Mouse (Mus musculus) embryonic facial prominence, embryonic 14.5 days (tissue): Measurements from ENCODE around the gene Gm6904. TPM values are rescaled to one million over a fixed set of nuclear protein-coding genes. Genes with fewer than 3 reads are reported as not detected.
A peak's percentile ranks its signal among the peaks of the same experiment; 100 is the strongest.

Experiments
- ATAC-seq: fragments of 200-750 bp; cut with Nextera tagmentation; 2 replicates; pipeline ENCODE4 v1.8.0; 2017; ENCODE audit warnings: low read depth, moderate number of reproducible peaks, moderate TSS enrichment
- DNase-seq: peaks from one replicate; pipeline ENCODE4 v3.0.0-alpha.2; 2015; ENCODE audit warnings: low spot score
- H3K27ac ChIP-seq: fragments of 300-500 bp; sonication (generic); replicated peaks from 2 replicates; pipeline ENCODE4 v1.5.1; 2014; ENCODE audit warnings: low read depth, mild to moderate bottlenecking, low read length, moderate library complexity
- H3K27me3 ChIP-seq: fragments of 300-500 bp; sonication (generic); replicated peaks from 2 replicates; pipeline ENCODE4 v1.6.1; 2014; ENCODE audit warnings: low read length; ENCODE audit not compliant: control insufficient read depth, insufficient read depth
- H3K36me3 ChIP-seq: fragments of 300-500 bp; sonication (generic); 2 replicates; pipeline ENCODE4 v1.6.1; 2014; ENCODE audit warnings: low read length, mixed read lengths; ENCODE audit not compliant: control insufficient read depth, insufficient read depth
- H3K4me1 ChIP-seq: fragments of 300-500 bp; sonication (generic); 2 replicates; pipeline ENCODE4 v1.6.1; 2014; ENCODE audit warnings: antibody characterized with exemption, low read length; ENCODE audit not compliant: control insufficient read depth, insufficient read depth
- H3K4me2 ChIP-seq: fragments of 300-500 bp; sonication (generic); 2 replicates; pipeline ENCODE4 v1.6.1; 2014; ENCODE audit warnings: low read depth, mild to moderate bottlenecking, low read length, moderate library complexity, mixed read lengths
- H3K4me3 ChIP-seq: fragments of 300-500 bp; sonication (generic); 2 replicates; pipeline ENCODE4 v1.5.1; 2014; ENCODE audit warnings: low read depth, mild to moderate bottlenecking, low read length
- H3K9ac ChIP-seq: fragments of 300-500 bp; sonication (generic); 2 replicates; pipeline ENCODE4 v1.6.1; 2014; ENCODE audit warnings: low read depth, mild to moderate bottlenecking, low read length, moderate library complexity, mixed read lengths
- H3K9me3 ChIP-seq: fragments of 300-500 bp; sonication (generic); 2 replicates; pipeline ENCODE4 v1.6.1; 2016; ENCODE audit warnings: low read length; ENCODE audit not compliant: control insufficient read depth
- WGBS: fragments of 180-500 bp; shearing (Covaris S2); extraction: QIAGEN DNeasy Blood & Tissue Kit; methylation state at CpG from one replicate; pipeline ENCODE4 v1.1.7; 2014; 5-methylcytosine and 5-hydroxymethylcytosine counted together
- polyA plus RNA-seq: library from polyadenylated mRNA; unstranded; fragments of >200 nt; fragmentation: Nextera tagmentation; extraction: Ambion mirVana; gene quantifications from 2 replicates; pipeline ENCODE4 v1.2.1, GENCODE M21; 2014

Gm6904 gene
- polyA plus RNA-seq, 1 experiment from 2014 or later = not detected

- Histone ChIP-seq H3K27me3 (no peaks in the 10 kb centered on the region), H3K9me3 (0 out of 2 replicates have a peak, but pooled peaks cover 8% of the 10 kb centered on the region), H3K27ac (peak within 1 kb of the TSS; percentile 95), H3K4me3 (peak within 1 kb of the TSS; percentile 88), H3K4me1 (peaks cover 14% of the 10 kb centered on the region; the same call in 1 of the 2 replicates), H3K4me2 (peak within 1 kb of the TSS; percentile 81), H3K9ac (peak within 1 kb of the TSS; percentile 97), H3K36me3 (no peaks in the 10 kb centered on the region)
- 1% methylated on average over 19 of the region's 96 CpGs for WGBS
- ATAC-seq = peak; percentile 95
- DNase-seq = peak; percentile 96
Measured at GRCm38 (mm10) chr14:59200711-59201603, 59.1 kb downstream of the Gm6904 start, which contains the start of gene Rcbtb1. Gene Rcbtb1, plus strand, starts transcription at chr14:59201209.

Other genes with a start within 250 kb of the Gm6904 start
- not detected in 2 replicates for gene 1700129C05Rik, start 117.3 kb downstream of the Gm6904 start, polyA plus RNA-seq
- not detected in 2 replicates for gene Gm5142, start 81.5 kb downstream of the Gm6904 start, polyA plus RNA-seq
- gene Rcbtb1, start 59.0 kb downstream of the Gm6904 start, polyA plus RNA-seq = 40.0 and 45.5 TPM in 2 replicates
- 0.22 TPM in 1 of 2 replicates, not detected in the other for gene Phf11a, start 37.3 kb upstream of the Gm6904 start, polyA plus RNA-seq
- gene Phf11b, start 81.1 kb upstream of the Gm6904 start, polyA plus RNA-seq = 0.72 and 1.1 TPM in 2 replicates
- 1.3 and 2.1 TPM in 2 replicates for gene Phf11d, start 105.3 kb upstream of the Gm6904 start, polyA plus RNA-seq
- 0.37 and 0.45 TPM in 2 replicates for gene Phf11c, start 135.2 kb upstream of the Gm6904 start, polyA plus RNA-seq
- gene Setdb2, start 180.7 kb upstream of the Gm6904 start, polyA plus RNA-seq = 8.7 and 11.3 TPM in 2 replicates
- 38.1 and 39.9 TPM in 2 replicates for gene Cab39l, start 180.8 kb upstream of the Gm6904 start, polyA plus RNA-seq